Mouse (Mus musculus) spleen, postnatal 10 days (tissue): Measurements from ENCODE around the gene Fam183b.
"Not testable (repeated sequence)": the region's sequence is repeated elsewhere in the genome, so short reads cannot be mapped to it uniquely, and the experiment has no call there.

Experiments
- DNase-seq, 2 experiments: peaks; one replicate each; pipeline ENCODE4 v3.0.0; 2021 to 2022; ENCODE audit warnings: low spot score in 2 of 2

Fam183b gene

DNA sequence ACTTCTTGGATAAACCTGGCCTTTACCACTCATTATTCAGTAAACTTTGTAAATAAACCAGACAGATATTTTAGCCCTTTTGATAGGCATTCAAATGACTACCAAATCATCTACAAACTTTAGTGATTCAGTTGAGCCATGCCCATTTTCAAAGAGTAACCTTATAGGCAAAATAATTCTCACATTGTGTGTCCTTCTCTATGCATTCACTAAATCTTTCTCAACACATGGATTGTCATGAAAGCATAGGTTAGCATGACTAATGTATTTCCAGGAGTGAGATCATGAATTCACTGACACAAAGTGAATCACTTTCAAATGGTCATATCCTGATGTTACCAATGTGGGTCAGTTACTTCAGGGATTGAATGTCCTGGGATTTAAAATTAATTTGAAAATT, 28.9 kb downstream of the Fam183b start, which contains the start of gene Olfr315:
Gene Olfr315 (plus strand): TSS at position 301 of the 400 bp plus-strand sequence.
- DNase-seq = no peak

DNA sequence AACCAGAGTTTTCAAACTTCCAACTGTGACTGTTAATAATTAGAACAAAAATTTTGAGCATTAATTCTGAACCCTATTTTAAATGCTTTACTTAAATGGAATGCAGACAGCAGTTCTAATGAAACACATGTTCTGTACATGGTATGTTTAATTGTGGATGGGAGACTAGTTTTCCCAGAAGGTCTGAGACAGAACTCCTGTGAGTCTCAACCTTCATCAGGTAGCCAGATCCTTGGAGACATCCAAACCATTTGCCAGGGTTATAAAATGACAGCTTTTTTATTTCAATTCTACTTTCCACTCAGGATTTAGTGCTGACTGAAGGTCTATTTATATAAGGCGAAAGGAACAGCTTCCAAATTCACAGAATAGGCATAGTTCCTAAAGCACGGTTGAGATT, 49.3 kb downstream of the Fam183b start, which contains the start of gene Olfr316:
Gene Olfr316 (plus strand): TSS at position 301 of the 400 bp plus-strand sequence.
- DNase-seq = no peak

DNA sequence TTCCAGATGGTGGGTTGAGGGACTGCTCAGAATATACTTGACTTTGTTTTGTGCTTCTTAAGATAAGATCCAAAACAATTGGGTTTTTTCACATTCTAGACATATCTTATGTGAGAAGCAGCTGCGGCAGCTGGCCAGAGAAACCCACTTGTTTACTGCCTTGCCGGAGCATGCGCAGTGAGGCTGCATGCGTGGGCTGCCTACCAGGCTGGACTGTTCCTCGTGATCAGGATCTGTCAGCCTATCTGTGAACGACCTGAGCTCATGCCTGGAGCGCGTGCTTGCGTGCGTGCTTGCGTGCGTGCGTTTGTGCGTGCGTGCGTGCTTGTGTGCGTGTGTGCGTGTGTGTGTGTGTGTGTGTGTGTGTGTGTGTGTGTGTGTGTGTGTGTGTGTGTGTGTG, 50.7 kb downstream of the Fam183b start:
- DNase-seq = not testable (repeated sequence)
